Mouse (Mus musculus): ENCODE measurements around the gene Romo1.

DNA sequence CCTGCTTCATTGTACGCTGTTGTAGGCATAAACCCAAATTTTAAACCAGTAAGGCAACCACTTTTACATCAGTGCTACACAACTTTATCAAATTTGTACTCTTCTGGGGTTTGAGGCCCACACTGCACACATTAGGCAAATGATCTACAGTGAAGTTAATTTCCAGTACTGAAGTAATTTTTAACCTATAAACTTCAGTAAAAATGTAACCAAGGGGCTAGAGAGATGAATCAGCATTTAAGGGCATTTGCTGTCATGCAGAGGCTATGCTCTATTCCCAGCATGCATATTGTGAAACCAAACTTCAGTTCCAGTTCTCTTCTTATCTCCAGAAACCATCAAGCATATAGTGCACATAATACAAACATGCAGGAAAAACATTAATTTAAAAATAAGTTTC is 21.6 kb downstream of the Romo1 start:
- TF ChIP-seq CTCF (conservative IDR thresholded peaks at IDR 0.05; ENCODE audit: insufficient read depth, insufficient read length, low read depth, low read length) (no peak), POLR2A (IDR thresholded peaks at IDR 0.05; ENCODE audit: low read depth, low read length) (no peak)

Data from kidney, adult 2 months (tissue).